In the genomic region with DNA sequence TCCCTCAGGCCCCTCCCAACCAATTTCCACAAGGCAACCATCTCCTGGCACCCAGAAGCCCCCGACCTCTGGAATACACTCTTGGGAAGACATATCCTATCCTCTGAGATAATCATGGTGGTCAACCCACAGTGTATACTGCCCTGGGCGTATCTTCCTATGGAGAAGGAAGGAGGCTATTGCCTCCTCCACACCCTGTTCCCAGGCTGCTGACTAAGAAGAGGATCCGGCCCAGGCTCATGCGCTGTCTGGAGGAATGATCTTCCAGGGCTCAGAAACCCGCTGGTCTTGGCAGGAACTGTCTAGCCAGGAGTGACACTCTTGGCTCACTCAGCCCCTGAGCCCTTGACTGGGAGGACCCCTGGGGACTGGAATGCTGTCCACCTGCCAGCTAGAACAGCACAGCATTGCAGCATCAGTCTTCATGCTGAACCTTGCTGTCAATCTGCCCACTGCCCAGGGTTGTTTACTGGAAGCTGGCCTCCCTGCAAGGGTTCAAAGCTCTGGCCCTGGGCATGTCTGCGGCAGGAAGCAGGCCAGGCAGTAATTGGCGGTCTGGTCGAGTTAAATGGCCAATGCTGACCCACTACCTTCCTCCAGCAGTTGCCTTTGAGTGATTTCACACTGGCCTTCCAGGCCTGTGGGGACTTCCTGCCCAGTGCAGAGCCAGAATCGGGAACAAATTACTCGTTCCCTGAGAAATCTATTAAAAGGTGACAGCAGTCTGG, we compare ENCODE assay signal across 10 mouse cellular contexts. TPM values are rescaled to one million over a fixed set of nuclear protein-coding genes. Genes with fewer than 3 reads are reported as not detected.
DNase-seq lines count a peak whose midpoint lies in the region; ATAC-seq and TF ChIP-seq lines count a peak whose summit lies in the region.
"Had no signal": no experiment of that assay in that cellular context is flagged by ENCODE, and none has a peak within 500 bp of the region (broad histone marks: within the 10 kb centered on the region; RNA-seq: fewer than 3 reads in every experiment).

No protein-coding gene starts in this region.

- H3K79me2 ChIP-seq in heart, adult 2 months (replicated peaks; ENCODE audit: control insufficient read depth, insufficient read depth, low read length): no peaks in the 10 kb centered on the region

- H3K4me2 ChIP-seq in heart, embryonic 12.5 days: no peak overlapping the region
- no peak overlapping the region for H3K4me2 ChIP-seq in liver, postnatal 0 days (ENCODE audit: low read depth, low read length)
- H3K4me2 ChIP-seq: forebrain, embryonic 12.5 days had no signal

- no peak for TF ChIP-seq EP300 in heart, adult 2 months (IDR thresholded peaks at IDR 0.05; ENCODE audit: insufficient read depth, low read depth, low read length)
- TF ChIP-seq EP300 in liver, postnatal 0 days (IDR thresholded peaks at IDR 0.05; ENCODE audit: low read depth): no peak

- intact Hi-C loops in heart, adult 2 months (cut with DNase I): no loop called here
- intact Hi-C loops in heart, postnatal 25 days (cut with DNase I): no loop called here

- WGBS in heart, adult 2 months: 33% methylated on average over 10 of the region's 10 CpGs
- WGBS in heart, embryonic 12.5 days: 58% methylated on average over 10 of the region's 10 CpGs
- 62% methylated on average over 10 of the region's 10 CpGs for WGBS in liver, postnatal 0 days (ENCODE audit: insufficient replicate concordance)

- H3K4me3 ChIP-seq in heart, adult 2 months: no peak overlapping the region
- no peak overlapping the region for H3K4me3 ChIP-seq in heart, embryonic 12.5 days
- H3K4me3 ChIP-seq in liver, postnatal 0 days (ENCODE audit: low read depth, low read length): no peak overlapping the region
- H3K4me3 ChIP-seq: forebrain, embryonic 12.5 days had no signal

- ATAC-seq in heart, embryonic 12.5 days (ENCODE audit: insufficient number of reproducible peaks, low FRiP score): no peak
- no peak for ATAC-seq in liver, postnatal 0 days
- ATAC-seq: lung, postnatal 0 days had no signal

- no peak overlapping the region for H3K9ac ChIP-seq in heart, adult 2 months (ENCODE audit: low read depth, low read length)
- H3K9ac ChIP-seq in heart, embryonic 12.5 days: no peak overlapping the region
- no peak overlapping the region for H3K9ac ChIP-seq in liver, postnatal 0 days (replicated peaks)
- H3K9ac ChIP-seq: forebrain, embryonic 12.5 days had no signal

- H3K9me3 ChIP-seq in heart, embryonic 12.5 days (replicated peaks): no peaks in the 10 kb centered on the region; the same call in 1 of the 2 replicates
- H3K9me3 ChIP-seq in liver, postnatal 0 days (ENCODE audit: low read length): no peaks in the 10 kb centered on the region
- H3K9me3 ChIP-seq: forebrain, embryonic 12.5 days had no signal

- no peak for TF ChIP-seq POLR2A in heart, adult 2 months (IDR thresholded peaks at IDR 0.05; ENCODE audit: insufficient read depth, low read depth, low read length)

- no peaks in the 10 kb centered on the region for H3K27me3 ChIP-seq in heart, adult 2 months (ENCODE audit: control insufficient read depth, insufficient read depth, low read length)
- 0 out of 2 replicates have a peak, but pooled peaks cover 10% of the 10 kb centered on the region for H3K27me3 ChIP-seq in heart, embryonic 12.5 days (replicated peaks)
- H3K27me3 ChIP-seq in liver, postnatal 0 days (ENCODE audit: insufficient read depth, low read length): no peaks in the 10 kb centered on the region

- H3K4me1 ChIP-seq in heart, adult 2 months (ENCODE audit: control insufficient read depth, insufficient read depth, low read length): no peaks in the 10 kb centered on the region
- H3K4me1 ChIP-seq in heart, embryonic 12.5 days (replicated peaks): no peaks in the 10 kb centered on the region
- no peaks in the 10 kb centered on the region for H3K4me1 ChIP-seq in liver, postnatal 0 days (ENCODE audit: insufficient read depth)
- H3K4me1 ChIP-seq: forebrain, embryonic 12.5 days had no signal

- H3K27ac ChIP-seq in heart, adult 2 months: no peak overlapping the region
- H3K27ac ChIP-seq in heart, embryonic 12.5 days (ENCODE audit: poor library complexity, severe bottlenecking): no peak overlapping the region
- no peak overlapping the region for H3K27ac ChIP-seq in liver, postnatal 0 days (ENCODE audit: low read depth)
- H3K27ac ChIP-seq: forebrain, embryonic 12.5 days had no signal

- no peaks in the 10 kb centered on the region for H3K36me3 ChIP-seq in heart, adult 2 months (ENCODE audit: control insufficient read depth, insufficient read depth, low read length)
- H3K36me3 ChIP-seq in heart, embryonic 12.5 days: no peaks in the 10 kb centered on the region
- no peaks in the 10 kb centered on the region for H3K36me3 ChIP-seq in liver, postnatal 0 days (replicated peaks; ENCODE audit: insufficient read depth, low read length)
- H3K36me3 ChIP-seq: forebrain, embryonic 12.5 days had no signal

- peak; percentile 33 to 45 for DNase-seq in heart, adult 2 months
- DNase-seq in MN1 (ENCODE audit: low spot score): peak; percentile 67
- DNase-seq in cerebellum, adult 18-20 months: peak; percentile 55 to 66
- peak; percentile 22 for DNase-seq in heart, postnatal 25 days (ENCODE audit: low spot score)
- no peak for DNase-seq in kidney, postnatal 4 days
- no peak for DNase-seq in liver, postnatal 0 days
- DNase-seq in T-cell, adult 2 months (ENCODE audit: low spot score): no peak

- no peak for TF ChIP-seq CTCF in heart, adult 2 months (IDR thresholded peaks at IDR 0.05)
- TF ChIP-seq CTCF in liver, postnatal 0 days (IDR thresholded peaks at IDR 0.05; ENCODE audit: low read depth): no peak

RNA-seq across cellular contexts. Expression of gene Psmb7, which starts 8.8 kb away (rescaled TPM):
- total RNA-seq in heart, adult 2 months (2021): 100 to 1,000 TPM; 220 to 247 TPM
- polyA plus RNA-seq in heart, adult 2 months (2012; rRNA removed): 129 and 237 TPM in 2 replicates
- polyA plus RNA-seq in heart, embryonic 12.5 days (2016; fragmentation: Nextera tagmentation; extraction: Ambion mirVana): 211 and 213 TPM in 2 replicates
- 100 to 1,000 TPM; 250 to 253 TPM for total RNA-seq in heart, postnatal 25 days (2021)
- 112 and 120 TPM in 2 replicates for polyA plus RNA-seq in liver, postnatal 0 days (2015; fragmentation: Nextera tagmentation; extraction: Ambion mirVana)

Comparison
In these comparisons a context has a peak if more than half of its experiments do, and no peak if none do; other contexts are left out.
1. DNase-seq: peak in heart, adult 2 months (2 of 2), MN1 (single experiment), cerebellum, adult 18-20 months (2 of 2) and heart, postnatal 25 days (single experiment); none in kidney, postnatal 4 days (0 of 2), liver, postnatal 0 days (single experiment) and T-cell, adult 2 months (single experiment).